Mouse (Mus musculus): Measurements from ENCODE around the gene Txndc8.

DNA sequence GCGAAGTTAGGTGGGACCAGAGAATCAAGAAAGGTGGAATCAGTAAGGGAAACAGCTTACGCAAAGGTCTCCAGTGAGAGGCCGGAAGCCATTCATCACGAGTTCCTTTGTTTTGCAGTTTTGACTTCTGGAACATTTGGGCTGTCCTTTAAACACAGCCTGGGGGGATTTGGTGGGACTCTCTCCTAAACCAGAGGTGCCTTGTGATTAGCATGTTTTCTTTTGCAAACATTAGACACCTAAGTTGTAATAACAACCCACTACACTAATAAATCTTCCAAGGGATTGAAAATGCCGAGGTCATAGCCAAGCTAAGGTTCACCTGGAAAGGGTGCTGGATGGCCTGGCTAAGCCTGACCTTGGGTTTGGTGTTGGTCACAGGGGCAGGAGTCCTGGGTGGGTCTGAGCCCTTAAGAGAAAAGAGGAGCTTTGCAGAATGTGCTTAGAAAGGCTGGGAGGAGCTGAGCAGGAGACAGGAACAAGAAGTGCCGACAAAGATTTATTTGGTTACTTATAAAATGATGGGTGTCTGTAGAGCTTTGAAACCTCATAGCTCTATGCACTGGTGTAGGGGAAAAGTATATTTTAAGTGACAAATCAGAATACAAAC lies 28.3 kb upstream of the Txndc8 start:
- TF ChIP-seq CTCF (IDR thresholded peaks at IDR 0.05; ENCODE audit: borderline replicate concordance, insufficient read depth, low read depth, low read length) (no peak), POLR2A (IDR thresholded peaks at IDR 0.05; ENCODE audit: borderline replicate concordance, insufficient read depth, low read length) (no peak)
